Mouse (Mus musculus): ENCODE measurements at regions not wholly inside any gene's neighbourhood (a gene's known extent, or its start where the extent isn't known, plus 50 kb on each side); places are given as distances from the start of the nearest gene placed in this dataset.

DNA sequence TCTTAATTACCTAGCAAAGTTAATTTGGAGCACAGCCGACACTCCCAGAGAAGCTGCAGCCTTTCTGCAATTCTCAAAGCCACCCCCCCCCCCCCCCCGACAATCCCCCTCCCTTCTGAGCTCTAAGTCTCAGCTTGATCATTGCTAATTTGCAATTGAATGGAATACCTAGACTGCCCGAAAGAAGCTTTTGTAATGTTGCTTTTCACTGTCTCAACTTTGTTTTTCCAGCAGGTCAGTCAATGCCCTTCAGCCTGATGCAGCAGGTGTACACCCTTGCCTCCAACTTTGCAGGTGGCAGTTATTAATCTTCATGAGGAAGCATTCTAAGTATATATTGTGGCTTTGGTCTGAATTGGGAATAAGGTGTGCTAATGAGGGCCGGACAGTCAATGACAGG, 1006.6 kb upstream of the Gm8797 start:
- Histone ChIP-seq H3K27ac (ENCODE audit: low read depth, low read length) (no peak overlapping the region), H3K27me3 (ENCODE audit: control insufficient read depth, insufficient read depth, low read length) (no peaks in the 10 kb centered on the region), H3K4me2 (replicated peaks; ENCODE audit: low read depth, low read length) (no peak overlapping the region), H3K4me1 (replicated peaks; ENCODE audit: control insufficient read depth, insufficient read depth, low read length) (no peaks in the 10 kb centered on the region), H3K36me3 (ENCODE audit: control insufficient read depth, insufficient read depth, low read length) (no peaks in the 10 kb centered on the region), H3K9me3 (ENCODE audit: control insufficient read depth, low read length) (no peaks in the 10 kb centered on the region), H3K4me3 (ENCODE audit: low read depth, low read length) (no peak overlapping the region), H3K9ac (ENCODE audit: low read depth, low read length) (no peak overlapping the region)
- DNase-seq (ENCODE audit: low spot score) (no peak), ATAC-seq (ENCODE audit: low FRiP score) (no peak)
- WGBS, result 64% methylated on average over 4 of the region's 4 CpGs

DNA sequence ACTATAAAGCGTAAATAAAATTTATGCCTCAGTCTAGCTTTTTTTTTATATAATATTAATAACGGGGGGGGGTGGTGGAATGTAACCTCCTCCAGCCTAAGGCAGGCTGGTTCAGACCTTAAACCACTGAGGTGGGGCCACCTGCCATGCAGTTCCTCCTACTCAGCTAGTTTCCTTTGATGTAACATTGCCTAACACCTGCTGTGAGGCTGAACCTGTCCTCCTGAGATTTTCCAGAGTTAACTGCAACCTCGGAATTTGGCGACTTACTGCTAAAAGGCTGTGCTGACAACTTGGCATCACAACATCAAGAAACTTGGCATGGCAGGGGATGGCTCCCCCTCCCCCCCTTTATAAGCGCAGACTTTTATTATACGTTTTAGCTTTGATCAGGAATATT, 1006.0 kb upstream of the Gm8797 start:
- Histone ChIP-seq H3K9me3 (ENCODE audit: control insufficient read depth, low read length) (no peaks in the 10 kb centered on the region), H3K4me3 (ENCODE audit: low read depth, low read length) (no peak overlapping the region), H3K36me3 (ENCODE audit: control insufficient read depth, insufficient read depth, low read length) (no peaks in the 10 kb centered on the region), H3K4me1 (replicated peaks; ENCODE audit: control insufficient read depth, insufficient read depth, low read length) (no peaks in the 10 kb centered on the region), H3K27me3 (ENCODE audit: control insufficient read depth, insufficient read depth, low read length) (no peaks in the 10 kb centered on the region), H3K27ac (ENCODE audit: low read depth, low read length) (no peak overlapping the region), H3K9ac (ENCODE audit: low read depth, low read length) (no peak overlapping the region), H3K4me2 (replicated peaks; ENCODE audit: low read depth, low read length) (no peak overlapping the region)
- DNase-seq (ENCODE audit: low spot score) (no peak), ATAC-seq (ENCODE audit: low FRiP score) (no peak)
- 85% methylated on average over 6 of the region's 6 CpGs for WGBS

DNA sequence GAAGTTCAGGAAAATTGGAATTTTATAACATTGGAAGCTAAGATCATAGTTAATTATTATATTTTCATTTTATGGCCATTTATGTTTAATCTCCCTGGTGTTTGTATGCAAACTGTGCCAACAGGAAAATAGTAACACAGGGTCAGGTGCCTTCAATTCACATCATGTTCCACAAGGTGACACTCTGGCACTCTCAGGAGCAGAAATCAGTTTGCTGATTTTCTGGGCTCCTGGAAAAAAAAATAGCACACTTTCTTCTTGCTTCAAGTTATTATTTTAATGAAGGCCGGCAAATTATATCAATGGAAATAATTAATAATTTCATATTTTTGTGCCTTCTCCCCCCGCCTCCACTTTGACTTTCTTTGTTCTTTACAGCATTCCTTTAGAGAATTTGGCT, 994.5 kb upstream of the Gm8797 start:
- Histone ChIP-seq H3K9me3 (ENCODE audit: control insufficient read depth, low read length) (no peaks in the 10 kb centered on the region), H3K36me3 (ENCODE audit: control insufficient read depth, insufficient read depth, low read length) (no peaks in the 10 kb centered on the region), H3K27me3 (ENCODE audit: control insufficient read depth, insufficient read depth, low read length) (no peaks in the 10 kb centered on the region), H3K4me2 (replicated peaks; ENCODE audit: low read depth, low read length) (no peak overlapping the region), H3K9ac (ENCODE audit: low read depth, low read length) (no peak overlapping the region), H3K4me3 (ENCODE audit: low read depth, low read length) (no peak overlapping the region), H3K27ac (ENCODE audit: low read depth, low read length) (no peak overlapping the region), H3K4me1 (replicated peaks; ENCODE audit: control insufficient read depth, insufficient read depth, low read length) (no peaks in the 10 kb centered on the region)
- WGBS, result 87% methylated on average over 2 of the region's 2 CpGs
- no peak for DNase-seq (ENCODE audit: low spot score)
- ATAC-seq (ENCODE audit: low FRiP score), result no peak

DNA sequence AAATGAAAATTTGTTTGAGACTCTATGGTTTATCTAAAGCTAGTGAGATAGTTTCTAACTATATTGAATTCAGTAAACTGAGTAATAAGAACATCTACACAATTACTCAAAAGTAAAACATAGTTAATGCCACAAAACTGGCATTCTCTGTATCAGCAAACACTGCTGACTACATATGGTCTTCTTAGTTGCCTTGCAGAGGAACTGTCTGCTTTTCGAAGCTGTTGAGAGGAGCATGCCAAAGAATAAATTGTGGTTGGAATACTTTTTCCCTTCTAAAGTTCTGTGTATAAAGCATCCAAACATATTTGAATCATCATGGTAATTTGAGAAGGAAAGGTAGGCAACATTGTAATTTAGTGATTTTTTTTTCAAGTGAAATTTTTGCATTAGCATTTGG, 993.5 kb upstream of the Gm8797 start:
- H3K36me3 ChIP-seq (ENCODE audit: control insufficient read depth, insufficient read depth, low read length), result no peaks in the 10 kb centered on the region
- H3K27me3 ChIP-seq (ENCODE audit: control insufficient read depth, insufficient read depth, low read length), result no peaks in the 10 kb centered on the region
- H3K9me3 ChIP-seq (ENCODE audit: control insufficient read depth, low read length), result no peaks in the 10 kb centered on the region
- no peak overlapping the region for H3K9ac ChIP-seq (ENCODE audit: low read depth, low read length)
- H3K4me2 ChIP-seq (replicated peaks; ENCODE audit: low read depth, low read length), result no peak overlapping the region
- no peaks in the 10 kb centered on the region for H3K4me1 ChIP-seq (replicated peaks; ENCODE audit: control insufficient read depth, insufficient read depth, low read length)
- no peak overlapping the region for H3K27ac ChIP-seq (ENCODE audit: low read depth, low read length)
- DNase-seq (ENCODE audit: low spot score), result no peak
- H3K4me3 ChIP-seq (ENCODE audit: low read depth, low read length), result no peak overlapping the region
- ATAC-seq (ENCODE audit: low FRiP score), result no peak
- 88% methylated on average over 1 of the region's 1 CpGs for WGBS

DNA sequence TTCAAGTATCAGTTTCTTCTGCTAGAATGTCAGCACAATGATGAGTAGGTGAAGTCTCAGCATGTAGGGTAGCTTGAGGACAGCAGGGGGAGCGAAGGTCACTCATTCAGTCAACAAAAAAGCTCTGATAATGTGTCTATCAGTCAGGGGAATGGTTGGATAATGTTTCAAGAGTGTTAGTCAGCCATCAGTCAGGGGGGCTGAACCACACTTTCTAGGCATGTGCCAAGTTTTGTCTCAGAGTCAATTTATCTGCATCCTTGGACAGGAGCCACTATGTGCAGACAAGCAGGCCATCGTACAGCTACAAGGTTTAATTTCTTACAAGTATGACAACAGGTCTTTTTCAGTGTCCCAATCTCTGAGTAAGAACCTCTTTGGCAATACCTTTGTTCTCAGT, 987.5 kb upstream of the Gm8797 start:
- no peak overlapping the region for H3K4me2 ChIP-seq (replicated peaks; ENCODE audit: low read depth, low read length)
- no peak for ATAC-seq (ENCODE audit: low FRiP score)
- no peak overlapping the region for H3K27ac ChIP-seq (ENCODE audit: low read depth, low read length)
- H3K36me3 ChIP-seq (ENCODE audit: control insufficient read depth, insufficient read depth, low read length), result no peaks in the 10 kb centered on the region
- H3K9me3 ChIP-seq (ENCODE audit: control insufficient read depth, low read length), result no peaks in the 10 kb centered on the region
- no peak for DNase-seq (ENCODE audit: low spot score)
- H3K9ac ChIP-seq (ENCODE audit: low read depth, low read length), result no peak overlapping the region
- no peaks in the 10 kb centered on the region for H3K4me1 ChIP-seq (replicated peaks; ENCODE audit: control insufficient read depth, insufficient read depth, low read length)
- H3K27me3 ChIP-seq (ENCODE audit: control insufficient read depth, insufficient read depth, low read length), result no peaks in the 10 kb centered on the region
- no peak overlapping the region for H3K4me3 ChIP-seq (ENCODE audit: low read depth, low read length)
- WGBS, result 88% methylated on average over 2 of the region's 2 CpGs

DNA sequence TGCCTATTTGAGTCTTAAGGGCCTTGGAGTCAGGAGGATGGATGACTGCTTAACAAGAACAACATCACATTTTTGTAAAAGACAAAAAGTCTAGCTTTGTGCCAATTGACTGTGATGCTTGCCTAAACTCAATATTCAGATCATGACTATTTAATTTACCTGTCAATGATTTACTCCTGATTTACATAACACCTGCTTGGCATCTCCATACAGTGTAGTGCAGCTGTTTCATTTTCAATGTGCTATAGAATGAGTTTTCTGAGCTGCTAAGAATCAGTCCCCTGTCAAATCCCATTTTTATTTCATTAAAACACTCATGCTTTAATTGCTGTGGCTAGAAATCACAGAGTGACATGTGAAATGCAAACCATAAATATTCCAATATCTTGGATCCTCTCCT, 974.0 kb upstream of the Gm8797 start:
- H3K27me3 ChIP-seq (ENCODE audit: control insufficient read depth, insufficient read depth, low read length), result no peaks in the 10 kb centered on the region
- H3K9me3 ChIP-seq (ENCODE audit: control insufficient read depth, low read length), result no peaks in the 10 kb centered on the region
- no peak for ATAC-seq (ENCODE audit: low FRiP score)
- H3K9ac ChIP-seq (ENCODE audit: low read depth, low read length), result no peak overlapping the region
- H3K4me1 ChIP-seq (replicated peaks; ENCODE audit: control insufficient read depth, insufficient read depth, low read length), result no peaks in the 10 kb centered on the region
- no peak overlapping the region for H3K4me3 ChIP-seq (ENCODE audit: low read depth, low read length)
- no peak for DNase-seq (ENCODE audit: low spot score)
- H3K4me2 ChIP-seq (replicated peaks; ENCODE audit: low read depth, low read length), result no peak overlapping the region
- no peak overlapping the region for H3K27ac ChIP-seq (ENCODE audit: low read depth, low read length)
- no peaks in the 10 kb centered on the region for H3K36me3 ChIP-seq (ENCODE audit: control insufficient read depth, insufficient read depth, low read length)

DNA sequence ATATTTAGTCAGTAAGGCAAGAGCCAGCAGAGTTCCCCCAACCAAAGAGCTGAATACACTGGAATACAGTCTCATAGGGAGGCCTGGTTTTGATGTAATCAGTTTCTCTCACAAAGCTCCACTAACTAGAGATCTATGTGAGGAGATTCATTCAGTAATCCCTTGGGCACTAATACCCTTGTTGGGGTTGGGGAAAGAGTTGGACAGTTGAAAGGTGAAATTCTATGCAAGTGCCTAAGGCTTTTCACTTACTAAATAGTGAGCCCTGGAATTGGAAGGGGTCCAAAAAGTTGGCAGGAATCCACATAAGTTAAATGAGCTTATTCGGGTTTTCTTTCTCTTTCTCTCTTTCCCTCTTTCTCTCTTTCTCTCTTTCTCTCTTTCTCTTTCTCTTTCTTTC, 965.4 kb upstream of the Gm8797 start:
- H3K4me3 ChIP-seq (ENCODE audit: low read depth, low read length), result no peak overlapping the region
- H3K36me3 ChIP-seq (ENCODE audit: control insufficient read depth, insufficient read depth, low read length), result no peaks in the 10 kb centered on the region
- no peaks in the 10 kb centered on the region for H3K4me1 ChIP-seq (replicated peaks; ENCODE audit: control insufficient read depth, insufficient read depth, low read length)
- ATAC-seq (ENCODE audit: low FRiP score) (no peak), DNase-seq (ENCODE audit: low spot score) (no peak)
- no peak overlapping the region for H3K4me2 ChIP-seq (replicated peaks; ENCODE audit: low read depth, low read length)
- WGBS, result 69% methylated on average over 1 of the region's 1 CpGs
- no peak overlapping the region for H3K9ac ChIP-seq (ENCODE audit: low read depth, low read length)
- H3K9me3 ChIP-seq (ENCODE audit: control insufficient read depth, low read length), result no peaks in the 10 kb centered on the region
- no peak overlapping the region for H3K27ac ChIP-seq (ENCODE audit: low read depth, low read length)
- H3K27me3 ChIP-seq (ENCODE audit: control insufficient read depth, insufficient read depth, low read length), result no peaks in the 10 kb centered on the region

DNA sequence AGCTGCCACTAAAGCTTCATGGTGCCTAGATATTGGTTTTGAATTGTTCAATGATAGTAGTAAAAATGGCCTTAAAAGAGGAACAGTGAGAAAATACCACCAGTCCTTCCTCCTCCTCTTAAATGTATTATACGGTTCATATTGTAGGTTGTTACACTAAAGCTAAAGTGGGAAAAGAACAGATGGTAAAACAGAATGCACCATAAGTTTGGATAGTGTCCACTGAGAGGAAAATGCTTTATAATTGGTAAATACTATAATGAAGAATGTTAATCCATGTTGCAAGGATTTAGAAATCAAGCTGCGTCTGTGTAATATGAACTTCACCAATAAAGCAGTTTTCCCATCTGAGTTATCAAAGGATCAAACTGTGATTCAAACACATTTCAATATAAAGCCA, 957.5 kb upstream of the Gm8797 start:
- DNase-seq (ENCODE audit: low spot score), result no peak
- no peak for ATAC-seq (ENCODE audit: low FRiP score)
- no peak overlapping the region for H3K9ac ChIP-seq (ENCODE audit: low read depth, low read length)
- no peaks in the 10 kb centered on the region for H3K36me3 ChIP-seq (ENCODE audit: control insufficient read depth, insufficient read depth, low read length)
- H3K4me1 ChIP-seq (replicated peaks; ENCODE audit: control insufficient read depth, insufficient read depth, low read length), result no peaks in the 10 kb centered on the region
- H3K27me3 ChIP-seq (ENCODE audit: control insufficient read depth, insufficient read depth, low read length), result no peaks in the 10 kb centered on the region
- H3K9me3 ChIP-seq (ENCODE audit: control insufficient read depth, low read length), result no peaks in the 10 kb centered on the region
- WGBS, result 98% methylated on average over 2 of the region's 2 CpGs
- no peak overlapping the region for H3K27ac ChIP-seq (ENCODE audit: low read depth, low read length)
- H3K4me2 ChIP-seq (replicated peaks; ENCODE audit: low read depth, low read length), result no peak overlapping the region
- no peak overlapping the region for H3K4me3 ChIP-seq (ENCODE audit: low read depth, low read length)

DNA sequence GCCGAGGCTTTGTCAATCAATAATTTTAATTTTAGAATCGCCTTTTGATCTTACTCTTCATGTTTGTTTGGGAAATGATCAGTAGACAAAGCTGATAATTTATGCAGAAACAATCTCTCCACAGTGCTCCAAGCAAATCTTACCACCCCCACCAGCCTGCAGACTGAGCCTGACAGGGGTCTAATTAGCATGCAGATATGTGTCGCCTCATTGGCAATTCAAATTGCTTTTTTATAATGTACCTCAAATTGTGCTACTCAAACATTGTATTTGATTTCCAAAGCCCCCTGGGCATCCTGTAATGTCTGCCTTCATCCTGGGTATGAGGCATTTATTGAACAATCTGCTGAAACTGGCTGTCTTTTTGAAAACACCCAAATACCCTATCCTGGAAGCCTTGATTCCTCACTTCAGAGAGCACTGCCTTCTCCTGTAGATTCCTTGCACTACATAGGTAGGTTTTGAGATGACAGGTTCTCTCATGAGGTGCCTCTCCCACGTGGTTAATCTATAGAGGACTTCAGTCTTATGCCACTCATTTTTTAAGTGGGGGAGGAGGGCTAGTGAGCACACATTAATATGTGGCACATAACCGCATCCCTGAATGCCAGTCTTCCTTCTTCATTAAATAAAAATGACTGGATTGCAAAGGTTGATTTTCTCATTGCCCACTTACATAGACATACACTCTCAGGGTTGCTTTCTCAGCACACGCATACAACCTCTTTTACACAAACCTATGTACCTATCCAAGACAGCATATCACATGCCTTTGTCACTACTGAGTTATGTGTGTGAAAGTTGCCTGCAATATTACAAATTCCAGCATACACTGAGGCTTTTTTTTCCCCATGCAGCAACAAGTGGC, 954.3 kb upstream of the Gm8797 start:
- peak; percentile 27 for DNase-seq (ENCODE audit: low spot score)
- Histone ChIP-seq H3K4me3 (ENCODE audit: low read depth, low read length) (no peak overlapping the region), H3K27me3 (ENCODE audit: control insufficient read depth, insufficient read depth, low read length) (no peaks in the 10 kb centered on the region), H3K27ac (ENCODE audit: low read depth, low read length) (0 out of 2 replicates have a peak overlapping the region, but pooled peaks have one; percentile 5), H3K4me1 (replicated peaks; ENCODE audit: control insufficient read depth, insufficient read depth, low read length) (no peaks in the 10 kb centered on the region), H3K9ac (ENCODE audit: low read depth, low read length) (no peak overlapping the region), H3K36me3 (ENCODE audit: control insufficient read depth, insufficient read depth, low read length) (no peaks in the 10 kb centered on the region), H3K4me2 (replicated peaks; ENCODE audit: low read depth, low read length) (no peak overlapping the region), H3K9me3 (ENCODE audit: control insufficient read depth, low read length) (no peaks in the 10 kb centered on the region)
- 53% methylated on average over 6 of the region's 6 CpGs for WGBS
- ATAC-seq (ENCODE audit: low FRiP score), result peak; percentile 90
